In genomic region chr13:43600967-43601366, GRCm38 (mm10) we compare ENCODE assay signal across 25 mouse cellular contexts. TPM values are rescaled to one million over a fixed set of nuclear protein-coding genes. Genes with fewer than 3 reads are reported as not detected.
"Had no signal": no experiment of that assay in that cellular context is flagged by ENCODE, and none has a peak within 500 bp of the region (broad histone marks: within the 10 kb centered on the region; RNA-seq: fewer than 3 reads in every experiment).

No protein-coding gene starts in this region.

- H3K36me3 ChIP-seq: heart, embryonic 10.5 days; heart, embryonic 12.5 days; hindbrain, embryonic 13.5 days; hindbrain, embryonic 15.5 days; kidney, embryonic 15.5 days; limb, embryonic 12.5 days; liver, embryonic 12.5 days had no signal

- H3K27ac ChIP-seq: gastrocnemius, adult 2 months; heart, embryonic 10.5 days; hindbrain, embryonic 13.5 days; hindbrain, embryonic 15.5 days; hindbrain, postnatal 0 days; kidney, embryonic 15.5 days; kidney, postnatal 0 days; limb, embryonic 12.5 days; liver, embryonic 12.5 days; liver, embryonic 14.5 days had no signal

- H3K9ac ChIP-seq: heart, embryonic 12.5 days; hindbrain, embryonic 13.5 days; hindbrain, embryonic 15.5 days; kidney, embryonic 15.5 days; limb, embryonic 12.5 days; liver, embryonic 12.5 days; liver, embryonic 14.5 days had no signal

- H3K4me1 ChIP-seq: heart, embryonic 12.5 days; hindbrain, embryonic 13.5 days; kidney, embryonic 15.5 days; liver, embryonic 12.5 days had no signal

- H3K27me3 ChIP-seq: heart, embryonic 12.5 days; hindbrain, embryonic 13.5 days; limb, embryonic 12.5 days; liver, embryonic 12.5 days had no signal

- ATAC-seq: hindbrain, postnatal 0 days; intestine, embryonic 16.5 days; liver, embryonic 12.5 days had no signal

- DNase-seq: gastrocnemius, adult 2 months; gastrocnemius, postnatal 10 days; gastrocnemius, postnatal 25 days; heart, postnatal 10 days; heart, postnatal 36 days; kidney, adult 11 months; kidney, adult 2 months; kidney, adult 9 months; kidney, postnatal 14 days; kidney, postnatal 36 days; layer of hippocampus, adult 9-11 months; layer of hippocampus, postnatal 36 days; left cerebral cortex, postnatal 4 days had no signal

- H3K4me3 ChIP-seq: gastrocnemius, adult 2 months; heart, embryonic 10.5 days; heart, embryonic 12.5 days; hindbrain, embryonic 13.5 days; hindbrain, embryonic 15.5 days; kidney, embryonic 15.5 days; limb, embryonic 12.5 days; liver, embryonic 12.5 days had no signal

RNA-seq across cellular contexts. Expression of gene Rnf182, which starts 14.5 kb away (rescaled TPM):
- total RNA-seq: liver, adult 2 months had no signal
- polyA plus RNA-seq: liver, adult 2 months had no signal
